Mouse (Mus musculus): Measurements from ENCODE around the gene Fbxl5. TPM values are rescaled to one million over a fixed set of nuclear protein-coding genes. Genes with fewer than 3 reads are reported as not detected.
A peak's percentile ranks its signal among the peaks of the same experiment; 100 is the strongest.

The Fbxl5 gene
- polyA plus RNA-seq, 1 experiment from 2014 or later, result 65.0 TPM

DNA sequence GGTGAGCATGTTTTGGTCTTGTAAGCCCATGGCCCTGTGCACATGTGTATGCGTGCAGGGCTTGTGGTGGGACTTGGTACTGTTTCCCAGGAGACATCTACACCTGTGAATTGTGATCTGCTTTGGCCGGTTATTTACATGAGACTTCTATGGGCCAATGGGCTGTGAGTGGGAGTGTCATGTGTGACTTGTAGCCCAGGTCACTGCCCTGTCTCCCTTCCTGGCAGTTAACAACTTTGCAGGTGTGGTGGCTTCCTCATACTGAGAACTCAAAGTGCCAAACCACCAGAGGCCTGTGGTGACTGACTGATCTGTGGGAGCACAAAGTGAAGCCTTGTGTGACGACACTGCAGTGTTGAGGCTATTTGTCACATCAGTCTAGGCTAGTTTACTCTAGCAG, 3.1 kb upstream of the Fbxl5 start:
- Histone ChIP-seq H3K4me3 (no peak overlapping the region), H3K36me3 (no peaks in the 10 kb centered on the region), H3K27me3 (no peaks in the 10 kb centered on the region), H3K4me2 (no peak overlapping the region), H3K27ac (replicated peaks) (no peak overlapping the region), H3K9ac (no peak overlapping the region), H3K9me3 (no peaks in the 10 kb centered on the region), H3K4me1 (replicated peaks) (no peaks in the 10 kb centered on the region)
- 83% methylated on average over 3 of the region's 3 CpGs for WGBS
- ATAC-seq (ENCODE audit: low read depth), result no peak

DNA sequence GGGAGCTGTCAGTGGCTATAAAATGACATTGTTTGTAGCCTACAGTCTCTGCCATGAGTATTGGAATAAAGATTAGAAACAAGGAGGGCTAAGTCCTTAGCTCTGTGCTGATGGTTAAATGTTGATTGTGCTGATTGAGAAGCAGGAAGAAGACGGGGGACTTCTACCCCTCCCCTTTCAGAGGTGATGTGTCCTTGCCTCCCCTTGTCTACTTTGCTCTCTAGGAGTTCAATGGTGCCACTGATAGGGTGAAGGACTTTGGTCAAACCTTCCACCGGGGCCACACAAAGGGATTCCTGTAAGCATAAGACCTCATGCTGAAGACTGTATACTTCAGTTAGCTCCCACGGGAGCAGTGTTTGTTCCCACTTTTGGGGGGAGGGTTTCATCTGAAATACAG, 1.4 kb upstream of the Fbxl5 start:
- no peak overlapping the region for H3K27ac ChIP-seq (replicated peaks)
- WGBS, result 73% methylated on average over 3 of the region's 3 CpGs
- ATAC-seq (ENCODE audit: low read depth), result no peak
- no peaks in the 10 kb centered on the region for H3K9me3 ChIP-seq
- H3K36me3 ChIP-seq, result no peaks in the 10 kb centered on the region
- H3K9ac ChIP-seq, result no peak overlapping the region
- H3K27me3 ChIP-seq, result no peaks in the 10 kb centered on the region
- no peak overlapping the region for H3K4me2 ChIP-seq
- no peaks in the 10 kb centered on the region for H3K4me1 ChIP-seq (replicated peaks)
- no peak overlapping the region for H3K4me3 ChIP-seq

DNA sequence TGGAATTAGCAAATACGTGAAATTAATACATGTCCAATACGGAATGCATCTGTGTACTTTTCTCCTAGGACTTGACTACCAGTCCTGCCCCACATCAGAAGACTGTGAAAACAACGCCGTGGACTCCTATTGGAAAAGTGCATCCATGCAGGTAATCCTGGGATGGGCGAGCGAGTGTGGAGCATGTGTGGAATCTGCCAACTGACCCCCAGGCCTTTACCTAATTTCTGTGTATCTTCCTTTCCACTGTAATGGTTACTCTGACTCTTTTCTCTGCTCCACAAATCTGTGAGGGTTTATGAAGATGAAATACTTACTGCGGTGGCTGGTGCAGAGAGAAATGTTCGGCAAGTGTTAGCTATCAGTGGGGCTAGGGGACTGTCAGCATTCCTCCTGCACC, 761 bp upstream of the Fbxl5 start:
- H3K27me3 ChIP-seq, result no peaks in the 10 kb centered on the region
- H3K4me3 ChIP-seq, result no peak overlapping the region
- no peaks in the 10 kb centered on the region for H3K9me3 ChIP-seq
- H3K4me1 ChIP-seq (replicated peaks), result no peaks in the 10 kb centered on the region
- H3K27ac ChIP-seq (replicated peaks), result no peak overlapping the region
- ATAC-seq (ENCODE audit: low read depth), result no peak
- 87% methylated on average over 8 of the region's 8 CpGs for WGBS
- no peak overlapping the region for H3K9ac ChIP-seq
- no peak overlapping the region for H3K4me2 ChIP-seq
- no peaks in the 10 kb centered on the region for H3K36me3 ChIP-seq

DNA sequence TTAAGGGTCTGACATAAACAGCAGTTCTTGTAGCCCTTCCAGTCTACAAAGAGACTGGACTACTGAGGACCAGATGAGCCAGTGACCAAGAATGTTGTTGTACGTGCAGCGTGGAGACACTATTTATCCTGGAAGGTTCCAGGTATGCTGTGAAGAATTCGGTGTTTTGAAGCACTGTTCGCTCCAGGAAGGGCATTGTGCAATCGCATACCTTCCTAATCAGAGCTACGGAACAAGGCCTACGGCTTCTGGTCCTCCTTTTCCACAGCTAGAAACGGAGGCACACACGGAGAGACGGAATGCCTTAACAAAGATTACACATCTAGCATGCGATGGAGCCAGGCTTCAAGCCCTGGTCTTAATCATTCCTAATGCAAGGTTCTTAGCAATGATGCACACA, 653 bp downstream of the Fbxl5 start:
- Histone ChIP-seq H3K9me3 (no peaks in the 10 kb centered on the region), H3K4me3 (no peak overlapping the region), H3K4me1 (replicated peaks) (no peaks in the 10 kb centered on the region), H3K27ac (replicated peaks) (no peak overlapping the region), H3K9ac (no peak overlapping the region), H3K4me2 (no peak overlapping the region), H3K27me3 (no peaks in the 10 kb centered on the region), H3K36me3 (no peaks in the 10 kb centered on the region)
- 92% methylated on average over 11 of the region's 11 CpGs for WGBS
- no peak for ATAC-seq (ENCODE audit: low read depth)

DNA sequence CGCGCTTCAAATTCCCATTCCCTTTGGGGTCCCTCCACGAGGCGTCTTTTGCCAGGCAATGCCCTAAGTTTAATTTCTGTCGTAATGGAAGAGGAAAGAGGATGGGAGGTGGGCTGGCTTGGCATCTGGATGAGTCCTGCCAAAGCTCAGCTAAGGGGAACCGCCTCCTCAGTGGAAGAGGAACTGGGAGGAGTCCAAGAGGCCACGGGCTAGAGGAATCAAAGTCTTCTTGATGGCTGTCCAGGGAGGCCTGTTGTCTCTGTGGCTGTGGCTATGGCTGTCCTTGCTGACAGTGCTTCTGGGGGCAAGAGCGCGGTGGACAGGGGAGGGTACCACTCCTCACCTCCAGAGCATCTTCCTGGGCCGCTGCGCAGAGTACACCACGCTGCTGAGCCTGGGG, 2.7 kb downstream of the Fbxl5 start, which contains the start of gene Bst1:
Gene Bst1 (plus strand): TSS at position 191 of the 400 bp plus-strand sequence.
- no peak for ATAC-seq (ENCODE audit: low read depth)
- Histone ChIP-seq H3K36me3 (no peaks in the 10 kb centered on the region), H3K27me3 (no peaks in the 10 kb centered on the region), H3K9ac (no peak within 1 kb of the TSS), H3K9me3 (no peaks in the 10 kb centered on the region), H3K27ac (replicated peaks) (no peak within 1 kb of the TSS), H3K4me1 (replicated peaks) (no peaks in the 10 kb centered on the region), H3K4me2 (no peak within 1 kb of the TSS), H3K4me3 (no peak within 1 kb of the TSS)
- 55% methylated on average over 12 of the region's 12 CpGs for WGBS

DNA sequence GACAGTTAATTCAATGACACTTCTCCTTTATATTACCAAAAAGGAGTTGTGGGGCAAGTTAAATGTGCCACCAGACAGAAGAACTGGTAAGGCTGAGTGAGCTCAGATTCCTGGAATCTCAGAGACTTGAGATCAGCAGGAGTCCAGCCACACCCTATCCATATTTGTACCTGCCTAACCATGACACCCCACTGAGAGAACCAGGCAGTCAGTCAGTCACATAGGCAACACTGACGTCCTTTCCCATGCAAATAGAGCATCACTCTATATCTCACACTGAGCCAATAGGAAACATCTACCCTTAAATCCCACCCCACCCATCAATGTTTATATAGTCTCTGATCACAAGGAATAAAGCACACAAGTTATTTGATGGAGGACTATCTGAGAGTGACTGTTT, 5.7 kb downstream of the Fbxl5 start:
- no peak overlapping the region for H3K4me3 ChIP-seq
- WGBS, result 61% methylated on average over 1 of the region's 1 CpGs
- no peak overlapping the region for H3K9ac ChIP-seq
- no peaks in the 10 kb centered on the region for H3K4me1 ChIP-seq (replicated peaks)
- H3K27ac ChIP-seq (replicated peaks), result no peak overlapping the region
- no peaks in the 10 kb centered on the region for H3K36me3 ChIP-seq
- H3K9me3 ChIP-seq, result no peaks in the 10 kb centered on the region
- H3K4me2 ChIP-seq, result no peak overlapping the region
- no peak for ATAC-seq (ENCODE audit: low read depth)
- no peaks in the 10 kb centered on the region for H3K27me3 ChIP-seq

DNA sequence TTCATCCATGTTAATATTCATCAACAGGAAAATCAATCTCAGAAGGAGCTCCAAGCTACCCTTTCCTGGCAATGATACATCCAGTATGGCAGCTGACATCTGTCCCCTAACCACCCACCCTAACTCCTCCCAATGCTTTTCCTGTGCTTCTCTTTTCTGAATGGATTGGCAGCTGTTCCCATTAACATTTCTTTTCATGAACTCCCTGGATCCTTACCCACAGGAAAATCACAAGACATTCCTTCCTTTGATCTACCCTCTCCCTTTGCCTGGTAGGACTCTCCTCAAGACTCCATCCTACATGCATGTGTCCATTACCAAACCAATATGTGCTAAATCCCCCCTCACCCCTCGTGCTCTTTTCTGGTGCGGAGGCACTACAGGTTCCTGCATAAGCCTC, 6.9 kb downstream of the Fbxl5 start:
- 81% methylated on average over 2 of the region's 2 CpGs for WGBS
- no peak overlapping the region for H3K9ac ChIP-seq
- H3K4me3 ChIP-seq, result no peak overlapping the region
- no peaks in the 10 kb centered on the region for H3K9me3 ChIP-seq
- no peak overlapping the region for H3K27ac ChIP-seq (replicated peaks)
- H3K27me3 ChIP-seq, result no peaks in the 10 kb centered on the region
- H3K36me3 ChIP-seq, result no peaks in the 10 kb centered on the region
- no peaks in the 10 kb centered on the region for H3K4me1 ChIP-seq (replicated peaks)
- no peak overlapping the region for H3K4me2 ChIP-seq
- ATAC-seq (ENCODE audit: low read depth), result no peak

DNA sequence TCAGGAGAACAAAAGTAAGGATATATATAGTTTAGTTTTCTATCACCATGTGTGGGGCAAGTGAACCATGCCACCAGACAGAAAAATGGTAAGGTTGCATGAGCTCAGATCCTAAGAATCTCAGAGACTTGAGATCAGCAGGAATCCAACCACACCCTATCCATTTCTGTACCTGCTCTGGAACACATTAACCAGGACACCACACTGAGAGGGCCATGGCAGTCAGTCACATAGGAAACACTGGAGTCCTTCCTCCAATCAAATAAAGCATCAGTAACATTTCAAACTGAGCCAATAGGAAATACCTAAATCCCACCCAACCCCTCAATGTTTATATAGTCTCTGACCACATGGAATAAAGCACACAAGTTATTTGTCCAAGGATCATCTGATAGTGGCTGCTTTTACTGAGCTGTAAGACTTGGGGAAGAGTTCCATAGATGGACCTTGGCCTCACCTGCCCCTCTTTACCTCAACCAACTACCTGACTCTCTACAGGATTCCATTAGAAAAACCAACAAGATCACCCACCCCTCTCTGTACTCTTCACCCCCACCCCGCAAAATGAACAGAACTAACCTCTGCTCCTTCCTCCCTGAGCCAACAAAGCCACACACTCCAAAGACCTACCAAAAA, 10.9 kb downstream of the Fbxl5 start:
- H3K9me3 ChIP-seq, result no peaks in the 10 kb centered on the region
- no peak overlapping the region for H3K9ac ChIP-seq
- 95% methylated on average over 1 of the region's 1 CpGs for WGBS
- H3K27ac ChIP-seq (replicated peaks), result no peak overlapping the region
- no peak overlapping the region for H3K4me3 ChIP-seq
- H3K27me3 ChIP-seq, result no peaks in the 10 kb centered on the region
- ATAC-seq (ENCODE audit: low read depth), result no peak
- H3K4me1 ChIP-seq (replicated peaks), result 0 out of 2 replicates have a peak, but pooled peaks cover 2% of the 10 kb centered on the region
- no peaks in the 10 kb centered on the region for H3K36me3 ChIP-seq
- no peak overlapping the region for H3K4me2 ChIP-seq

DNA sequence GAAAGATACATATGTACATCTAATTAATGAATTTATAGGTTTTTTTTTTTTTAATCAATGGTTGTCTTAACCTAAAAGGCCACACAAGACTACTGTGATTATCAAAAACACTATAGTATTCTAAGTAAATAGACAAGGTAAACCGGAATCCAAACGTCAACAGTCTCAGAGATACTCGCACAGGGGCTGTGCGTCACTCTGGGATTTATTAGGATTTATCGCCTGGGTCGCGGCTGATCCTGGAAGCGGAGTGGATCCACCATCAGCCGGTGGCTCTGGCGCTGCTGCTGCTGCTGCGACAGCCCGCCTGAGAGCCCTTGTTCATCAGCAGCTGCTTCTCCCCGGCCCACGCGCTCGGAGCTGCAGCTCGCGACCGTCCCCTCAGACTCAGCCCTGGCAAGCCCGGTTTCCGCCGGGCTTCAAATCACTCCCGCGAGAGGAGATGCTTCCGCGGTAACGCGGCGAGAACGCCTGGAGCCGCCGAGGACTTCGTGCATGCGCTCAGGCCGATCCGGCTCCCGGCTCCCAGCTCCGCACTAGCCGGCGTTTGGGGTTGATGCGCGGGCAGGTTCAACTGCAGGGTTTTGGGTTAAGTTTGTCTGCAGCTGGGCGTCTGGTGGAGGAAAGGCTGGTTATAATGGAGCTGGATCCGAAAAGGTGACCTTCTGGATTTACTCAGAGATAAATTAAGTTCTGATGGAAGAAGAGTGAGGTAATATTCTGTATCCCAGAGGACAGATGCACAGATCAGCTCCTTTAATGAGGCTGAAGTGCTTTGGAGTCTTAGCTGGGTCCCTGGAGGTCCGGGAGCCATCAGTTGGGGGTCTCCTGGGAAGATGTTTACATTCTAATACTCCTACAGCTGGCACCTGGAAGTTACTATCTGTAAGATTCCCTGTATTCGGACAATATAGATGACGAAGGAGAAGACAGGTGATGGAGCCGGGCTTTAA, 13.4 kb downstream of the Fbxl5 start:
- WGBS, result 4% methylated on average over 48 of the region's 48 CpGs
- Histone ChIP-seq H3K9me3 (no peaks in the 10 kb centered on the region), H3K4me1 (replicated peaks) (0 out of 2 replicates have a peak, but pooled peaks cover 2% of the 10 kb centered on the region), H3K36me3 (no peaks in the 10 kb centered on the region), H3K4me3 (peak overlapping the region; percentile 48), H3K27ac (replicated peaks) (peak overlapping the region; percentile 89), H3K9ac (peak overlapping the region; percentile 75), H3K4me2 (peak overlapping the region; percentile 59), H3K27me3 (no peaks in the 10 kb centered on the region)
- peak; percentile 96 for ATAC-seq (ENCODE audit: low read depth)

DNA sequence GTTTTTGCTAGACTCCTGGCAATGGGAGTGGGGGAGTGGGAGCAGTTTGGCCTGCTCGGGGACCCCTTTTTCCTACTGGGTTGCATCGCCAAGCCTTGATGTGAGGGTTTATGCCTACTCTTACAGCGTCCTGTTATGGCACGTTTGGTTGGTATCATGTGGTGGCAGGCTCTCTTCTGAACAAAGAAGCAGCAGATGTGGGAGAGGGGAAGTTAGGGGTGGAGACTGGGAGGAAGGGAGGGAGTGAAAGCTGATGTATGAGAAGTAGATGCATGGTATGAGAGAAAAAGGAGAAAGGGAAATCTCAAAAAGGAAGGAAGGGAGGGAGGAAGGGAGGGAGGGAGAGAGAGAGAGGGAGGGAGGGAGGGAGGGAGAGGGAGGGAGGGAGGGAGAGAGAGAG, 14.5 kb downstream of the Fbxl5 start:
- Histone ChIP-seq H3K4me2 (no peak overlapping the region), H3K27me3 (no peaks in the 10 kb centered on the region), H3K9me3 (no peaks in the 10 kb centered on the region), H3K9ac (no peak overlapping the region), H3K27ac (replicated peaks) (no peak overlapping the region), H3K36me3 (no peaks in the 10 kb centered on the region), H3K4me3 (no peak overlapping the region), H3K4me1 (replicated peaks) (0 out of 2 replicates have a peak, but pooled peaks cover 2% of the 10 kb centered on the region)
- WGBS, result 78% methylated on average over 4 of the region's 4 CpGs
- no peak for ATAC-seq (ENCODE audit: low read depth)

DNA sequence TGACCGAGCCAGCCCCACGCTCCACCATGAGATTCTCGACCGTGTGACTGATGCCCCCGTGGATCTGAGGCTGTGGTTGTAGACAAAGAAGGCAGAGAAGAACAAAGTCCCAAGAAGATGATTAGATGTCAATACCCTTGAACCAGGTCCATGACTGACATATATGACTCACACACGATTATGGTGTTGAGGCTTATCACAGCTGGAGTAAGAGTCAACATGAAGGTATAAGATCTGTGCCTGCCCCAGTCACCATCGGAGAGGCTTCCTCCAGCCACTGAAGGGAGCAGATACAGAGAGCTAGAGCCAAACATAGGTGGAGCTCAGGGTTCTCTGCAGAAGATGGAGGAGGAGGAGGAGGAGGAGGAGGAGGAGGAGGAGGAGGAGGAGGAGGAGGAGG, 15.1 kb downstream of the Fbxl5 start:
- no peaks in the 10 kb centered on the region for H3K9me3 ChIP-seq
- no peak overlapping the region for H3K27ac ChIP-seq (replicated peaks)
- H3K36me3 ChIP-seq, result no peaks in the 10 kb centered on the region
- no peak for ATAC-seq (ENCODE audit: low read depth)
- no peak overlapping the region for H3K4me2 ChIP-seq
- H3K4me1 ChIP-seq (replicated peaks), result 0 out of 2 replicates have a peak, but pooled peaks cover 2% of the 10 kb centered on the region
- H3K9ac ChIP-seq, result no peak overlapping the region
- H3K27me3 ChIP-seq, result no peaks in the 10 kb centered on the region
- 93% methylated on average over 7 of the region's 7 CpGs for WGBS
- no peak overlapping the region for H3K4me3 ChIP-seq

DNA sequence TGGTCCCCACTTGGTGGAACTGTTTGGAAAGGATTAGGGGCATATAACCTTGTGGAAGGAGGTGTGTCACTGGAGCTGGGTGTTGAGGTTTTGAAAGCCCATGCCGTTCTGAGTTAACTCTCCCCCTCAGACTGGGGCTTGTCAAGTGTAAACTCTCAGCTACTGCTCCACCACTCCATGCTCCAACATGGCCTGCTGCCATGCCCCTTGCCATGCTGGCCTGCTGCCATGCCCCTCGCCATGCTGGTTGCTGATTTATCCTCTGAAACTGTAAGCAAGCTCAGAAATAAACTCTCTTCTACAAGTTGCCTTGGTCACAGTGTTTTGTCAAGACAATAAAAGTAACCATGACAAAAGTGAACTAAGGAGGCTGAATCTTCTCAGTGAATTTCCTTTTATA, 16.0 kb downstream of the Fbxl5 start:
- no peak overlapping the region for H3K4me3 ChIP-seq
- ATAC-seq (ENCODE audit: low read depth), result no peak
- no peaks in the 10 kb centered on the region for H3K36me3 ChIP-seq
- H3K9me3 ChIP-seq, result no peaks in the 10 kb centered on the region
- no peaks in the 10 kb centered on the region for H3K27me3 ChIP-seq
- H3K4me1 ChIP-seq (replicated peaks), result 0 out of 2 replicates have a peak, but pooled peaks cover 2% of the 10 kb centered on the region
- H3K4me2 ChIP-seq, result no peak overlapping the region
- no peak overlapping the region for H3K9ac ChIP-seq
- 63% methylated on average over 2 of the region's 2 CpGs for WGBS
- no peak overlapping the region for H3K27ac ChIP-seq (replicated peaks)

All from neural tube, embryonic 13.5 days (tissue).